Mouse (Mus musculus) right cerebral cortex, postnatal 14 days (tissue): ENCODE data around the gene Dera.

Source experiments
- DNase-seq: peaks from one replicate; pipeline ENCODE4 v3.0.0; 2022

Dera gene

DNA sequence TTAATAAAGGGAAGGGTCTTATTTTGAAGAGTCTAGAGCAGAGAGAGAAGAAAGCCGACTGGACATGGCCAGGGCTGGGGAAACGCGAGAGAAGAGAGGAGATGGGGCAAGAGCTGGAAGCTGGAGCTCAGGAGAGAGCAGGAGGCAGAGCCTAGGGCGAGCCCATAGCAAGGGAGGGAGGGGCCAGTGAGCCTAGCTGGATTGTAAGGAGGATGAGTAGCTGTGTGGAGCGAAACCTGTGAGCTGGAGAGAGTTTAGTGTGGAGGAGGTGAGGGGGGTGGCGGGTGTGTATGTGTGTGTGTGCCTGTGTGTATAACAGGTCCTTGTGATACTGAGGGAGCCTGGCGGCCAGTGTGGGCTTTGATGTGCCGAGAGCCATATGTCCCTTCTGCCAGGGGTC lies 5.3 kb downstream of the Dera start:
- DNase-seq: no peak

DNA sequence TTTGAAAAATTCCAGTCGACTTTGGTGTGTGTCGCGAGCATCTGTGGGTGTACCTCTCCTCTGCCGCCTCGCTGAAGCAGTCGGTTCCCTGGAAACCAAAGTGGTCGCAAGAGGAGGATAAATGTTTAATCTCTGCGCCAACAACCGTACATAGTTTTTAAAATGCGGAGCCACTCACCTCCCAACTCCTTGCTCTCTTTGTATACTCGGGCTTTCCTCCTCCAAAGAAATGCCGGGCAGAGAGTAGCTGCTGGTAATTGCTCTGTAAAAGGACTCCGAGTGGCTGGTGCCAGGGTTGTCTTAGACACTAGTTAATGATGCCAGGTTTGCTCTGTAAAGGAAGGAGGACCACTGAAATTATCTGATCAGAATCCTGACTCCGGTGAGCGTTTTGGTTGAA lies 6.6 kb downstream of the Dera start:
- DNase-seq: no peak

DNA sequence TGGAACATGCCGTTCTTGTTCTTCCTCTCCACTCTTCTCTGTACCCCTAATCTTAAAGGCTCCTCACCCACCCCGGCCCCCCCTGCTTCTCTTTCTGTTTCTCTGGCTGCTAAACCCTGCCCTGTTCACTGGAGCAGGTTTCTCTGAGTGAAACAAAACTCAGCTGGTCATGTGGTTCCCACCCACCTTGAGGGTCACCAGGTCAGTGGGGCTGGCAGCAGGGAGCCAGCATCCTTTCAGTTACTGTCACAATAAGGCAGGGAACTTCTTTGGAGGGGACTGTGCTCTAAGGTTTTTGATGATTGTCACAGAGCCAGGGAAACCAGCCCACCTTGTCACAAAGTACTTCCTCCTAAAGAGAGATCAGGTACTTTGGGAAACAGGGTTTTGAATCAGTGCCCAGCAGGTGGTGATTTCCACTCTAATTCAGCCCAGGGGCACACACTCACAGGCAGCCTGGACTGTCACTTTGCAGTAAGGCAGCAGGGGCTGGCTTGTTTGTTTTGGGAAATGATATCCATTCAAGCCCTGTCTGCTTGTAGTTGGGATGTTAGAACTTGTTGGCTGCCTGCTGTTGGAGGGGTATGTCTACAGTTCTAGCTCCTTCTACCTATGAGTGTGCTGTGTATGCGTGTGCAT lies 10.3 kb downstream of the Dera start:
- no peak for DNase-seq

DNA sequence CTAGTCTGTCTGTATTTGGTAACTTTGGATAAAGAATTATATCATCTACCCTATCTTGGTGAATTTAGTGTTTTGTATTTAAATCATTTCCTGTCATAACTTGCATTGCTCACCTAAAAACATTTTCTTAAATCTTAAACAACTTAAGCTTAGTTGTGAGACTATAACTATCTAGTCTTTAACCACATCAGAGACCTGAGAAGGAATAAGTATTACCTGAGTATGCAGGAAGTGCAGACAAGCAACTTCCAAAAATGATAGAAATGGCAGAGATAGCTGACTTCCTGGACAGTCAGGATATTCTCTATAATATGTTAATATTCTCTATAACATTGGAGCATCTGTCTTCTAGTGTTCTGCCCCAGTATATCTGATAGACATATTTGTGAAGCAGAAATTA lies 11.8 kb downstream of the Dera start:
- no peak for DNase-seq

DNA sequence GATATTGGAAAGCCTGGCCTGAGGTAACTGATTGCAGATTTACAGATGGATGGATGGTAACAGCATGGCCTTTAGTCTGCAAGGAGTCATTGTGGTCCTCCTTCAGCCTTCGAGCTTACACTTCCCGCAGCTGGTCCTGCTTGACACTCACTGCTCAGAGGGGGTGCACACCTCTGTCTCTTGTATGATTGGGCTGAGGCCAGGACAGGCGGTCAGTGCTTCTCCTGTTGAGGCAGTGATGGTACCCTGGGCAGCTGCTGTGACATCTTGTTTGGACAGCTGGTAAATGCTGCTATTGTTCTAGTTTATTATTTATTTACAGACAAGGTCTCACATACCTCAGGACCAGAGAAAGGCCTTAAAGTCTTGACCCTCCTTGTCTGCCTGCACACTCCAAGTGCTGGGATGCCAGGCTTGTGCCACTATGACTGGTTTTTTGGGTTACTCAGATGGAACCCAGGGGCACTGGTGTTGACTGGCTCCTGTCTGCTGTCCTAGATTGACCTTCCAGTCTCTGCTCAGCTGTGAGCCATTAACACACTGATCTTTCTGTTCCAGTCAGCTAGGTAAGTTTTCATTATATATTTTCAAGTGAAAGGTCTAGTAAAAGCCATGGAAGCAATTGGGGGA lies 17.4 kb downstream of the Dera start:
- DNase-seq: no peak

DNA sequence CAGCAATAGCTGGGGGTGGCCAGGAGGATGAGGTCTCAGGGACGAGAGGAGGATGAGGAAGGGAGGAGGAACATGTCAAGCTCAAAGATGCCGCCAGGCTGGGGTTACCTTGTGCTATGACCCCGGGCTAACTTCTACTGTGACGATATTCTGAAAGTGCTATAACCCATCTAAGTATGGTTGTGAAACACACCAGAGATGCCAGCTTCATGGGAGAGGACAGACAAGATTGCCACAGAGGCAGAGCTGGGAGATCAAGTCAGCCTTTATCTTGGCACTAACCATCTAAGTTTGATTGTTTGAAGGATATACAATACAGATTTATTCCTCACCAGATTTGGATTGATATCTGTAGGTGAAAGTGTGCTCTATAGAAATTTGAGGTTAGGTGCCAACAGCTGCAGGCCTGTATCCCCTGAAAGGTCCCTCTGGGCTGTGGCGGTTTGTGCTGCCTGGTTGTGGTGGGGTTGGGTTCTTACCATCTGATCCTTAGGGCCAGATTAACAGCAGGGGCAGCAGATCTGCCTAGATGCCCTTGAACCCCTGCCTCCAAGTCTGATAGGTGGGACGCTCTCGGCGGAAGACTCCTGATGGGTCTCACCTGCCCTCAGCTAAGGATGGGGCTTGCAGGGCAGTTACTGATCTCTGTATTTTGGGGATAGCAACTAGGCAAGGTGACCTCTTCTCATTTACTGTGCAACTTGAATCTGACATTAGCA lies 18.7 kb downstream of the Dera start:
- DNase-seq: no peak

DNA sequence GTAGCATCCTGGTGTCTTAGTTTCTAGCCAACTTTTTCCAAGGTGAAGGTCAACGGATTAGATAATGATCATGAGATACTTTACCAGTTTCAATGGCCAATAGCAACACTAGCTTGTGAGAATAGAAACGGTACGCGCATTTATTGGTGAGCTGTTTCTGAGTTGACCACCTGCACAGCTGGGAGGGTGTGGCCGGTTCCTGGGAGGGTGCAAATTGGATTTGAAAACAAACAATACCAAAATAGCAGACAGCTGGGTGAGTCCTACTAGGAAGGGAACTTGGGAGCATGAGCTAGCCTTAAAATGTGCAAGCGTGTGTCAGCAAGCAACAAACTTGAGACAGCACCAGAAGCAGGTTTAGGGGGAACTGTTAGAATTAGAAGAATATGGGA lies 19.3 kb downstream of the Dera start:
- no peak for DNase-seq

DNA sequence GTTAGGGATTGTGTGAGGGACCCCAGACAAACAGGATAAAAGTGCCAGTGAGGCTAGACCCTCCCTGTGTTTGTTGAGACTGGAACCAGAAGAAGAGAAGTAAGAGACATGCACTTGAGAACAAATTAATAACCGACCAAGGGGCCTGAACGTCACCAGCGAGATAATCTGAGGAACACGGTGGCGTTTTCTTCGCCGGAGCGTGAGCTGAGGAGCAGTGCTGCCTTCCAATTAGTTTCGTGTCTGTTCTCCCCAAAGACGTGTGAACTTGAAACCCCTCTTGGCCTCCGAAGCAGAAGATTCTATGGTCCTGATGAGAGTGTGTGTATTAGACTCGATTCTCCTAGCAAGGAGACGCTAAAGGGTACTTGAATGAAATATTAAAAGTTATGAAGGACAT lies 19.8 kb downstream of the Dera start:
- DNase-seq: no peak

DNA sequence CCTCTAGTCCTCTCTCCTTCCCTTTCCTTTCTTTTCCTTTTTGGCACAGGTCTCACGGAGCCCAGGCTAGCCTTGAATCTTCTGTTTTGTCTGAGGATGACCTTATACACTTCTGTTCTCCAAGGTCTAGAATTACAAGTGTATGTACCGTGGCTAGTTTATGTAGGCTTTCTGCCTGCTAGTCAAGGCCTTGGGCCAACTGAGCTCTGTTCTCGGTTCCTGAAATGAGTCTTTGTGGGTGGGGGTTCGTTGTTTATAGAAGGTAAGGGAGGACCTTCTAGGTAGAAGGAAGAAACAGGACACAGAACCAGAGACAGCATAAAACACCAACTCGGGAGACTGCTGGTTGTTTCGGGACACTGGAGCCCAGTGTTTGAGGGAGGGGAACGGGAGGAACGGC lies 20.8 kb downstream of the Dera start:
- no peak for DNase-seq

DNA sequence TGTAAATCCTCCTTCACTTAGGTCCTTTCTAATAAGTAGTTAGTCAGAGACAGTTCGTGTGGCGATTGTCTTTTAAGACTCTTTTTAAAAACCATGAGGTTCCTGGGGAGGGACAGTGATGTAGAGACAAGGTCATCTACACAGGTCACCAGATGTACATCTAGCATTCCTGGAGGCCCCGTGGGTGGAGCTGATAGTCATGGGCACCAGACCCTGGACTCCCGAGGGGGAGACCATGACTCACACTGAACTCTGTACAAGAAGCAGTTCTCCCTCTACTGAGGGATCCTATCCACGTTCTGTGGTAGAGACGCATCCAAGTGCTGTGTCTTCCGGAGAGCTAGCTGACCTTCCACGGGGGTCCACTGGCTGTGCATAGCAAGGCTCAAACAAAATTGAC lies 22.6 kb downstream of the Dera start:
- no peak for DNase-seq

DNA sequence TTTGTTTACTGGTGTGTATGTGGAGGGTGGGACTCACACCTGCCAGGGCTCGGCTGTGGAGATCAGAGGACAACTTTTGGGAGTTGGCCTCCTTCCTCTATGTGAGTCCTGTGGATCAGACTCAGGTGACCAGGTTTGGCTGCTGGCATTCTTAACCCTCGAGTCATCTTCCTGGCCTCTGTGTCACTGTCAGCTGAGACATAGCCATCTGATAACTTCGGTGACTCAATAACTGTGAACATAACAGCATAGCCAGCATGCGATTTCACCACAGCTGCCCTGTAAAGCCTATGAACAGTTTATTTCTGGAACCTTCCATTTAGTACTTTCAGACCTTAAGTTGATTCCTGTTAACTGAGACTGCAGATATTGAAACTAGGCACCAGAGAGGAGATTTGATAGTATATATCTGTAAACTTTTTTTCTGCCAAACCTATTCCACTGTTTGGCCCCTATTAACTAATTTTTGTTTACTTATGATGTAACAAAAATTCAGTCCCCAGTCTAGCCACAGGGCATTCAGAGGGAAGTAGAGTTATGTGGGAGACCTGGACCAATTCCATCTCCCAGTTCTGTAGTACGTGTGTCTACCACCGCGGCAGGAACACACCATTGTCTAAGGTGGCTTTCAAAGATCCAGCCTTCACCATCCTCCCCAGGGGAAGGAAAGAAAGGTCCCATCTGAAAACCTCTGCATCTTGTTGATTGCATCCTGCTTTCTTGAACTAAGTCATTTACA lies 29.7 kb downstream of the Dera start:
- no peak for DNase-seq

DNA sequence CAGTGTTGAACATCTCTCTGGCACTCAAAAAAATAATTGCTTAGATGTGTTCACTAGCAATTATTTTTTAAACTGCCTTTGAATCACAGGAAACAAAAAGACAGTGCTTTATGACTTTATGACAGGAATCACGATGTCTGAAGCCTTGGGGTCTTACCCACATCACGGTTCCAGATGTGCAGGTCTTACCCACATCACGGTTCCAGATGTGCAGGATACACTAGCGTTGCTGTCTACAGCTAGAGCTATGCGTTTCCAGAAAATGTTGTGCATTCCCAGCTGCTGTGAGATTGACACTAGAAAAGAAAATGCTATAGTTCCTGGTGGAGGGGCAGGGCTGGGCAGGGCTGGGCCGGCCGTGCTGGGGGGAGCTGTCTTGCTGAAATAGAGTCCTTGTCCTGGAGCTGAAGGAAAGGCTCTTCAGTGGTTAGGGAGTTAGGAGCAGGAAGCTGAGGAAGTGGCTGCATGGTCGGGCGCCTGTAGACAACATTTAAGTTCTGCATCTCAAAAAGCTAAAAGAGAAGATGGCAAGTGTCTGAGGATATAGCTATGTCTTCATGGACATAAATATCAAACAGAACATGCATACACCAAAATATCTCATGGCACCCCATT lies 34.7 kb downstream of the Dera start:
- DNase-seq: no peak

DNA sequence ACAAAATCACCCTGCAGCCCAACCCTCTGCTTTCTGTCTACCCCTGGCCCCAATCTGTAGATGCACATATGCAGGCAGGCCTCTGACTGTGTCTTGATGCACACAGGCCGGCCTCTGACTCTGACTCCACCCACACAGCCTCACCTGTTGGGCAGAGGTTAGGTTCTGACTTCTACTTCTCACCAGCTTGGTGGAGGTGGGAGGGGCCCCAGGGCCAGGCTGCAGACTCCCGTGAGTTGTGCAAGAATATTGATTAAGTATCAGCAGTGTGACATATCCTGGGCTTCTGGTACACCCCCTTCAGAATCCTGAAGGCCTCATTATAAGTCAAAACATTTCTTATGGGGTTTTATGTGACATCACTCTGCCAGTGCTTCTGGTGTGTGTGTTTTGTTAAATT lies 35.3 kb downstream of the Dera start:
- DNase-seq: no peak

DNA sequence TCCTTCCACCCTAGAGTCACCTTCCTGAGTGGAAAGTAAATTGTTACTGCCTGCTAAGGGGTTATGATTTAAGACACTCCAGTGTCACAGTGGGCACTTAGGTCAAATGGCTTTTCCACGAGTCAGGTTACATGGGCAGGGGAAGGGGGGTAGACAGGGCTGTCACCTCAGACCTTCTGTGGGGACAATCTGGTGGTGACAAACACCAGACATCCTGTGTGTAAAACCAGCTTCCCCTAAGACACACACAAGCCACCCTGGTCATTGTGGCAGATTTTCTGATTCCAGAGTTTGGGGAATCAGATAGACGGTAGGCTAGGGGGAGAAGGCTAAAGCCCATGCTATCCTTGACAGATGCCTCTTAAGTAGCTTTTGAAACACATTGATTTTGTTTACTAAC lies 41.1 kb downstream of the Dera start:
- DNase-seq: no peak

DNA sequence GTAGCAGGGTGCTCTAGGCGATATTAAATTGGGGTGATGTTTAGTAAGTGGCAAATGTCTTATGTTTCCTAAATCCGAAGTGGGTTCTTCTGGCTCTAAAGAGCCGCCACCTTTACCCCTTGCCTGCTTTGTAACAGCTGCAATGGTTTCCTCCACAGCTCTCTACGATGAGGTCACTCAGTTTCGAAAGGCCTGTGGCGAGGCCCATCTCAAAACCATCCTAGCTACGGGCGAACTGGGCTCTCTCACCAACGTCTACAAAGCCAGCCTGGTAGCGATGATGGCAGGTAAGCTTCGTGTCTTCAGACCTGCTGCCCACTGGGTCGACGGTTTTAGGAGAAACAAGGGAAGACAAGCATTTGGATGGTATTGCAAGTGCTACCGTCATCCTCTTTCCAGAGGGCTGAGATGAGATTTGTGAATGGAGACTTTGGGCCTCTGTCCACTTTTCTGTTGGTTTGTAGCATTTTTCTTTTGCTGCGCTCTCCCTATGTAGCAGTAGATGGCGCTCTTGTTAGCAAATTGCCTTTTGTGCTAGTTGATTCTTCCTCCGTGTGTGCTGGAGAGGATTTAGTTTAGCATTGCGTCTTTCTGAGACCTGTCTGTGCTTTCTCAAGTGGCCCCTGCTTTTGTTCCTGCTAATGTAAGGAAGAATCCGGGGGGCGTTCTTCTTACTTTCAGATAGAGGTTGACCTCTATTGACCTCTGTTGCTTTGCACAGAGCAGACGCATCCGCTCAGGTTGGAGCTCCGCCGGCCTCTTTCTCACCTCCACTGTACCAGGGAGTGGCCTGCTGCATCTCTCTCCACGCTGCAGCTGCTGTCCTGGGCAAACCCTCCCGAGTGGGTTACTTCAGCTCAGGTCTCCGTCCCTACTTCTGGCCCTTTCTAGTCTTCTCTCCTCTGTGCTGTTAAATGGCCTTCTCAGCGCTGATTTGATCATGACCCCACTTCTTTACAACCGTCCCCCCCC lies 42.5 kb downstream of the Dera start:
- DNase-seq: peak; percentile 17

DNA sequence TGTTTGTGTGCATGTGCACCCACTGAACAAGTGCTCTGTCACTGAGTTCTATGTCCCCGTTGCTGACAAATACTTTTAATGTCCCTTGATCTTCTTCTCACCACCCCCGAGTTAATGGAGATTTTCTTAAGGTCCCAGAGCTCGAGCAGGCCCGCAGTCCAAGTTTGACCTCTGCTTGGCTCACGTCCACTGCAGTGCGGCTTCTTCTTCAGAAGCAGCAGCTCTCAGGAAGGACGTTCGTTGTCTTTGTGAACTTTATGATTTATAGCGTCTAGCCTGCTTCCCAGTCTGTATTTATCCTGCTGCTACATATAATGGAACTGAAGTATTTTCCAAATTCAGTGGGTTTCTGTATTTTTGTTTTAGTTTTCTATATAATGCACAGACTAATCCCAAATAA lies 44.9 kb downstream of the Dera start:
- no peak for DNase-seq

DNA sequence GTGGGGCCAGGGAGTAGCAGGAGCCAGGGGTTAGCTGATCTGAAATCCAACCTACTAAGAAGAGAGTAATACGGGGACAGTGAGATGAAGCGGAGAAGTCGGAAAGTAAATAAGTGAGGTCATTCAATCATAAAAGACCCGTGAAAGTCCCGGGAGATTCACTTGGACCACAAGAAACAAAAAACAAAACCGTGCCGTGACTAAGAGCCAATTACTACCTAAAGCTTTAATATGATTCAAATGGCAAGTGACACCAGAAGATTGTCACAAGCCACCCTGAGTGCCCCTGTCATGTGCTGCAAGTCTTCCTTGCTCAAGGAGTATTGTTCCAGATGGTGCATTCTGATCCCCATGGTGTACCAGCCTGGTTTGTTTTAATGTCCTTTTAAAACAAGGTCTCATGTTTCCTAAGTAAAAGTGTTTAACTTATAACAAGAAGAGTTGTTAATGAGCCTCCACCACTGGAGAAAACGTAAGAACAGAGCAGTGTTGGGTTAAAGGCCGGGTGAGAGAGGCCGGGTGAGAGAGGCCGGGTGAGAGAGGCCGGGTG lies 49.2 kb downstream of the Dera start:
- no peak for DNase-seq

DNA sequence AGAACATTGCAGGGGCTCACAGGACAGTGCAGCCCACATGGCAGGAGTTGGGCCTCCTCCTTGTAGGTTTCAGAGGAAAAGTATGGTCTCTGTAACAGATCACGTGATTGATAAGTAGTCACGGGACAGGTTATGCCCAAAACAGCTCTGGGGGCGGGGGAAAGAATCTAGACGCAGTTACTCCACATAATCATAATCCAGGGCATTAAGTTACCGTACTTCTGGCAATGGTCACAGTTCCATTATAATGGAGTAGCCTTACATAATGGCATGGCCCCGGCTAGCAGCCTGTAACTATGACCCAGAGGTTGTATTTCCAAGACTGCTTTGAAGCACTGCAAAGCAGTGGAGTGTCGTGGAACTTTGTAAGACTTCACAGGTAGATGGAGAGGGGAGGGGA lies 49.8 kb downstream of the Dera start:
- DNase-seq: no peak

DNA sequence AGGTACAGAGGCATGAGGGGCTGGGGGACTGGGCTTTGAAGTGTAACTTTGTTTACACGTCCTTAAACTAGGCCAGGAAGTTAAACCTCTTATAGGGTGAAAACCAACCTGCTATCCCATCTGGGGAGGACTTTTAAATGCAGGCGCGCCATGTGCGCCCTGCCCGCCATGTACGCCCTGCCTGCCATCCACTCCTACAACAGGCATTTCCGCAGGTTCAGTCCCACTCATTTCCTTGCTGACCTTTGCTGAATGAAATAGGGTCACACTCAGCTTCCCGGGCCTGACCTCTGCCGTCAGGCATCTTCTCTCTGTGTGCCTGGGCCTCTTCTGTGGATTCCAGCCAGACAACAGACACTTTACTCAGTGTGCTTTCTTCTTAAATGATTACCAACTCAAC lies 50.3 kb downstream of the Dera start:
- no peak for DNase-seq

DNA sequence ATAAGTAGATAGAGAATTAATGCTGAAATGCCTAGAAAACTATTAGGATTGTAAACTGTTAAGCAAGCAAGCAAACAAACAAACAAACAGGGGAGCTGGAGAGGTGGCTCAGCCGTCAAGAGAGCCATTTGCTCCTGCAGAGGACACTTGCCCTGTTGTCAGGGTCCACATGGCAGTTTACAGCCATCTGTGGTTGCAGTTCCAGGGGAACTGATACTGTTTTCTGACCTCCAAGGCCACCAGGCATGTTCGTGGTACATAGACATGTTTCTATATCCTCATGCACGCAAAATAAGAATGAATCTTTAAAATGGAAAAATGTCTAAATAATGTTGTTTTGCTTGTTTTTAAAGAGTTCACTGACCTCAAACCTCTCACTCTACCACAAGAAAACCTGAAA lies 52.0 kb downstream of the Dera start:
- no peak for DNase-seq

DNA sequence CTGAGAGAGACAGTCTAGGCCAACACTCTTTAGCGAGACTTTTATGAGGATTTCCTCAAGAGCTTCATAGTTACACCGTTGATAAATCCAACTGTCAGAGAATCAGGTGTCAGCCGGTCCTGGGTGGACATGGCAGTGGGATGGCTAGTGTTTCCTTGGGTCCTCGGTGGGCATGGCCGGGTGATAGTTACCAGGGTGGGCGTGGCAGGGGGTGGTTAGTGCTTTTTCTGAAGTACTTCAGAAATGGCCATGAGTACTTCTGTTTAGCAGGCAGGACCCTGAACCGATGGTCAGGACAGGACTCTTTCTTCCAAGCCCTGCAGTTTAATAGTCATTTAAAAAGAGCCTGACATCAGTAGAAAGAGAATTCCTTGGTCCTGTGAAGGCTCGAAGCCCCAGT lies 52.5 kb downstream of the Dera start:
- no peak for DNase-seq

DNA sequence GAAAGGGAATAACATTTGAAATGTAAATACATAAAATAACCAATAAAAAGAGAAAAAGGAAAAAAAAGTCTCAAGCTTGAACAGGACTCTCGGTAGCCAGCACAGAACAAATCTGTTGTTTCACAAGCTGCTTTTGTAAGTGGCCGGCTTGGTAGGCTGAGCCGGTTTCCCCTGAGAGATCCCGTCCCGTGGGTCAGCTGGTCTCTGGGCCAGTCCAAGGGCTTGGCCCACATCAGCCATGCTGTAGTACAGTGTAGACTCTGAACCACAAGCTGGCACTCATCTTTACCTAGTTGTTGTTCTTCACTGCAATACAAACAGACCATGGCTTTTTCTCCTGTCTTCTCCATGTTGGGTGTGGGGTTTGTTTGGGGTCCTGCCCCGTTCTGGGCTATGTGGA lies 53.0 kb downstream of the Dera start:
- no peak for DNase-seq
